Mouse (Mus musculus): ENCODE results near the gene Tmem39b. TPM values are rescaled to one million over a fixed set of nuclear protein-coding genes. Genes with fewer than 3 reads are reported as not detected.

Gene Tmem39b
- polyA plus RNA-seq, 1 experiment from 2014 or later = 24.1 TPM

Small RNA genes within 50 kb of the gene (microRNA-seq; reads per million reads assigned to microRNA genes)
- 1.8 reads per million for gene Mir7016 (ENCODE audit: borderline number of aligned reads)

Other genes starting within 250 kb of the Tmem39b start
- 21.6 and 22.5 TPM in 2 replicates for gene Bsdc1, start 235.3 kb downstream of the Tmem39b start, polyA plus RNA-seq (2014; fragmentation: Nextera tagmentation; extraction: Ambion mirVana)
- gene Tssk3, start 205.8 kb downstream of the Tmem39b start, polyA plus RNA-seq (2014; fragmentation: Nextera tagmentation; extraction: Ambion mirVana) = not detected in 2 replicates
- not detected in 2 replicates for gene Fam229a, start 205.6 kb downstream of the Tmem39b start, polyA plus RNA-seq (2014; fragmentation: Nextera tagmentation; extraction: Ambion mirVana)
- 388 and 395 TPM in 2 replicates for gene Marcksl1, start 183.3 kb downstream of the Tmem39b start, polyA plus RNA-seq (2014; fragmentation: Nextera tagmentation; extraction: Ambion mirVana)
- gene Hdac1, start 154.1 kb downstream of the Tmem39b start, polyA plus RNA-seq (2014; fragmentation: Nextera tagmentation; extraction: Ambion mirVana) = 215 and 223 TPM in 2 replicates
- 5.5 and 6.0 TPM in 2 replicates for gene Lck, start 123.2 kb downstream of the Tmem39b start, polyA plus RNA-seq (2014; fragmentation: Nextera tagmentation; extraction: Ambion mirVana)
- 9.2 and 9.3 TPM in 2 replicates for gene Fam167b, start 118.3 kb downstream of the Tmem39b start, polyA plus RNA-seq (2014; fragmentation: Nextera tagmentation; extraction: Ambion mirVana)
- 329 and 341 TPM in 2 replicates for gene Eif3i, start 96.2 kb downstream of the Tmem39b start, polyA plus RNA-seq (2014; fragmentation: Nextera tagmentation; extraction: Ambion mirVana)
- gene Tmem234, start 96.2 kb downstream of the Tmem39b start, polyA plus RNA-seq (2014; fragmentation: Nextera tagmentation; extraction: Ambion mirVana) = 207 and 228 TPM in 2 replicates
- gene Dcdc2b, start 82.6 kb downstream of the Tmem39b start, polyA plus RNA-seq (2014; fragmentation: Nextera tagmentation; extraction: Ambion mirVana) = 0.57 and 1.5 TPM in 2 replicates
- 23.6 and 25.3 TPM in 2 replicates for gene Iqcc, start 77.7 kb downstream of the Tmem39b start, polyA plus RNA-seq (2014; fragmentation: Nextera tagmentation; extraction: Ambion mirVana)
- gene Ccdc28b, start 72.9 kb downstream of the Tmem39b start, polyA plus RNA-seq (2014; fragmentation: Nextera tagmentation; extraction: Ambion mirVana) = 27.2 and 33.1 TPM in 2 replicates
- 70.6 and 76.7 TPM in 2 replicates for gene Txlna, start 55.8 kb downstream of the Tmem39b start, polyA plus RNA-seq (2014; fragmentation: Nextera tagmentation; extraction: Ambion mirVana)
- 11.7 and 12.6 TPM in 2 replicates for gene Kpna6, start 24.1 kb downstream of the Tmem39b start, polyA plus RNA-seq (2014; fragmentation: Nextera tagmentation; extraction: Ambion mirVana)
- 78.4 and 83.3 TPM in 2 replicates for gene Khdrbs1, start 45.5 kb upstream of the Tmem39b start, polyA plus RNA-seq (2014; fragmentation: Nextera tagmentation; extraction: Ambion mirVana)
- gene Ptp4a2, start 114.4 kb upstream of the Tmem39b start, polyA plus RNA-seq (2014; fragmentation: Nextera tagmentation; extraction: Ambion mirVana) = 279 and 298 TPM in 2 replicates
- gene Spocd1, start 232.4 kb upstream of the Tmem39b start, polyA plus RNA-seq (2014; fragmentation: Nextera tagmentation; extraction: Ambion mirVana) = 0.07 and 0.17 TPM in 2 replicates

All from liver, embryonic 11.5 days (tissue).